Mouse (Mus musculus): ENCODE results near the gene Ppp1r3d.

DNA sequence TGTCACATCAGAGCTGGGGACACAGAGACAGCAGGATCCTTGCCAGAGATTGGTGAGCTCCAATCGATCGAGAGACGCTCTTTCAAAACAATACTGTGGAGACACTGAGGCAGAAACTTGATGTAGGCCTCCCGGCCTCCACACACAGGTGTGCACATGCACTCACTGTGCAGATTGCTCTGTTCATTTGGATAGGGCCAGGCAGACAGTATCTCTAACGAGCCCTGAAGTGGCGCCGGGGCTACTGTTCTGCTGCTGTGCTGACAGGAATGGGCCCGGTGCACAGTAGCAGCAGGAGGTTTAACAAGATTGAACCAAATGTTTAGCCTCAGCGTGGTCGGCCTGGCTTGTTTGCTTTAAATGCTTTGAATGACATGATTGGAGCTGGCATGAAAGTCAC lies 36.7 kb upstream of the Ppp1r3d start:
- no peak for TF ChIP-seq CTCF (IDR thresholded peaks at IDR 0.05; ENCODE audit: control insufficient read depth, insufficient read depth, insufficient read length)
- TF ChIP-seq USF1 (IDR thresholded peaks at IDR 0.05; ENCODE audit: low read depth): no peak
- TF ChIP-seq MYOG (IDR thresholded peaks at IDR 0.05; ENCODE audit: control insufficient read depth, extremely low read depth, insufficient read length): no peak
- TF ChIP-seq MAX (IDR thresholded peaks at IDR 0.05): no peak
- TF ChIP-seq CEBPB (IDR thresholded peaks at IDR 0.05; ENCODE audit: low read depth): no peak
- TF ChIP-seq MYOD1 (IDR thresholded peaks at IDR 0.05; ENCODE audit: control insufficient read depth, insufficient read length, low read depth): no peak
- no peak for TF ChIP-seq FOSL1 (IDR thresholded peaks at IDR 0.05; ENCODE audit: insufficient read depth, low read length, poor library complexity, severe bottlenecking)

Measured in C2C12 (cell line).